Mouse (Mus musculus): ENCODE measurements at regions not wholly inside any gene's neighbourhood (a gene's known extent, or its start where the extent isn't known, plus 50 kb on each side); places are given as distances from the start of the nearest gene placed in this dataset.

DNA sequence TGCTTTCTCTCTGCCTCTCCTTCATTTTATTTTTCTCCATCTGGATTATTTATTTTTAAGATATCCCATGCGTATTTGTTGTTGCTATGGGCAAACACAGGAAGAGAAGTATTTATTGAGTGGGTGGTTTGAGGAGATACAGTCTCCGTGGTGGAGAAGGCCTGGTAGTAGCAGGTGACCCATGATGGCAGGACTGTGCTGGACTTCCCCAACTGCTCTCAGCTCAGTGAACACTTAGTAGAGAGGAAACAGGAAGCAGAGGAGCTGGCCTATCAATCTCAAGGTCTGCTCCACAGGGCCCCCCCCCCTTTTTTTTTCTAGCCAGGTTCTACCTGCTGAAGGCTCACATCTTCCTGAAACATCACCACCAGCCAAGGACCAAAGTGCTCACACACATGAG lies 74.0 kb downstream of the Gm13691 start:
- Histone ChIP-seq H3K9ac (ENCODE audit: insufficient read depth, low read depth, low read length, poor library complexity, severe bottlenecking) (no peak overlapping the region), H3K36me3 (ENCODE audit: control insufficient read depth, insufficient read depth, low read length, poor library complexity, severe bottlenecking) (no peaks in the 10 kb centered on the region), H3K4me3 (ENCODE audit: insufficient read depth in 1 of 2, low read depth in 1 of 2, low read length in 2 of 2, poor library complexity in 1 of 2, severe bottlenecking in 1 of 2) (no peak overlapping the region), H3K4me1 (ENCODE audit: control insufficient read depth in 2 of 2, insufficient read depth in 2 of 2, low read length in 2 of 2, poor library complexity in 1 of 2) (no peaks in the 10 kb centered on the region), H3K27ac (ENCODE audit: insufficient read depth, low read depth, low read length, poor library complexity, severe bottlenecking) (no peak overlapping the region), H3K9me3 (ENCODE audit: control insufficient read depth, insufficient read depth, low read depth, low read length) (no peaks in the 10 kb centered on the region)
- in situ Hi-C loops (cut with MboI; ENCODE audit: low sequenced_read_pairs in 2 of 2, unreplicated experiment in 2 of 2), result no loop called here
- DNase-seq (ENCODE audit: low read depth, low spot score), result no peak
- no peak for TF ChIP-seq ZNF384 (IDR thresholded peaks at IDR 0.05; ENCODE audit: low read depth, low read length)
- no peak for TF ChIP-seq HCFC1 (IDR thresholded peaks at IDR 0.05; ENCODE audit: borderline replicate concordance, insufficient read depth, low read length)
- no peak for TF ChIP-seq MAFK (IDR thresholded peaks at IDR 0.05; ENCODE audit: insufficient read depth, low read depth, low read length)
- no peak for TF ChIP-seq CHD2 (IDR thresholded peaks at IDR 0.05; ENCODE audit: low read depth, low read length)
- no peak for TF ChIP-seq ZC3H11A (IDR thresholded peaks at IDR 0.05; ENCODE audit: borderline replicate concordance, low read depth, low read length)

DNA sequence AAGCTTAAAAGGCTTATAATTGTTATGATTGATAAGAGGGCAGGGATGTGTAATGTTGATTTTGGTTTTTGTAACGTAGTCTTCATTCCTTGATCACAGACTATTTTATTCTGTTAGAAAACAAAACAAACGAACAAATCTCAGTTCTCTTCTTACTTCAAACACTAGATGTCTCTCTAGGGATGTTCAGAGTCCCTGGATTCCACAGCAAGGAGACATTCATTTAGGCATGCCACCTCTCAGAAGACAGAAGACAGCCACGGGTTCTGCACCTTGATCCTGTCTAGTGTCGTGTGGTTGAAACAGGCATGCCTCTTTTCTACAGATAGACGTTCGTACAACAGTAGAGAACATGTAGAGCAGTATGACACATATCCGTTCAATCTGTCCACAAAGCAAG lies 74.7 kb downstream of the Gm13691 start:
- Histone ChIP-seq H3K4me3 (ENCODE audit: insufficient read depth in 1 of 2, low read depth in 1 of 2, low read length in 2 of 2, poor library complexity in 1 of 2, severe bottlenecking in 1 of 2) (no peak overlapping the region), H3K9ac (ENCODE audit: insufficient read depth, low read depth, low read length, poor library complexity, severe bottlenecking) (no peak overlapping the region), H3K36me3 (ENCODE audit: control insufficient read depth, insufficient read depth, low read length, poor library complexity, severe bottlenecking) (no peaks in the 10 kb centered on the region), H3K9me3 (ENCODE audit: control insufficient read depth, insufficient read depth, low read depth, low read length) (no peaks in the 10 kb centered on the region), H3K27ac (ENCODE audit: insufficient read depth, low read depth, low read length, poor library complexity, severe bottlenecking) (no peak overlapping the region), H3K4me1 (ENCODE audit: control insufficient read depth in 2 of 2, insufficient read depth in 2 of 2, low read length in 2 of 2, poor library complexity in 1 of 2) (no peaks in the 10 kb centered on the region)
- in situ Hi-C loops (cut with MboI; ENCODE audit: low sequenced_read_pairs in 2 of 2, unreplicated experiment in 2 of 2), result no loop called here
- no peak for DNase-seq (ENCODE audit: low read depth, low spot score)
- TF ChIP-seq MAFK (IDR thresholded peaks at IDR 0.05; ENCODE audit: insufficient read depth, low read depth, low read length) (no peak), ZNF384 (IDR thresholded peaks at IDR 0.05; ENCODE audit: low read depth, low read length) (no peak), CHD2 (IDR thresholded peaks at IDR 0.05; ENCODE audit: low read depth, low read length) (no peak), HCFC1 (IDR thresholded peaks at IDR 0.05; ENCODE audit: borderline replicate concordance, insufficient read depth, low read length) (no peak), ZC3H11A (IDR thresholded peaks at IDR 0.05; ENCODE audit: borderline replicate concordance, low read depth, low read length) (no peak)

DNA sequence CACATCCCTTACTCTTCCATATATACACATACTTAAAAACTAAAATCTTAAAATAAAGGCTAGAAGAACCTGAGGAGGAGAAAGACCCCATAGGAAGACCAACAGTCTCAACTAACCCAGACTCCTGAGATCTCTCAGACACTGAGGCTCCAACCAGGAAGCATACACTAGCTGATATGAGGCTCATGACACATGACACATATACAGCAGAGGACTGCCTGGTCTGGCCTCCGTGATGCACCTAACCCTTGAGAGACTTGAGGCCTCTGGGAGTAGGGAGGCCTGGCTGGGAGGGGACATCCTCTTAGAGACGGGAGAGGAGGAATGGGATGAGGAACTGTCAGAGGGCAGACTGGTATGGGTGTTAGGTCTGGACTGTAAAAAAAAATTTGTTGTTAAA lies 75.4 kb downstream of the Gm13691 start:
- no peaks in the 10 kb centered on the region for H3K9me3 ChIP-seq (ENCODE audit: control insufficient read depth, insufficient read depth, low read depth, low read length)
- TF ChIP-seq ZNF384 (IDR thresholded peaks at IDR 0.05; ENCODE audit: low read depth, low read length) (no peak), HCFC1 (IDR thresholded peaks at IDR 0.05; ENCODE audit: borderline replicate concordance, insufficient read depth, low read length) (no peak), CHD2 (IDR thresholded peaks at IDR 0.05; ENCODE audit: low read depth, low read length) (no peak), ZC3H11A (IDR thresholded peaks at IDR 0.05; ENCODE audit: borderline replicate concordance, low read depth, low read length) (no peak), MAFK (IDR thresholded peaks at IDR 0.05; ENCODE audit: insufficient read depth, low read depth, low read length) (no peak)
- in situ Hi-C loops (cut with MboI; ENCODE audit: low sequenced_read_pairs in 2 of 2, unreplicated experiment in 2 of 2), result no loop called here

GRCm38 (mm10) chr2:84066151-84066693 lies 75.9 kb downstream of the Gm13691 start:
- Histone ChIP-seq H3K4me3 (ENCODE audit: insufficient read depth in 1 of 2, low read depth in 1 of 2, low read length in 2 of 2, poor library complexity in 1 of 2, severe bottlenecking in 1 of 2) (no peak overlapping the region), H3K9ac (ENCODE audit: insufficient read depth, low read depth, low read length, poor library complexity, severe bottlenecking) (no peak overlapping the region), H3K9me3 (ENCODE audit: control insufficient read depth, insufficient read depth, low read depth, low read length) (no peaks in the 10 kb centered on the region), H3K36me3 (ENCODE audit: control insufficient read depth, insufficient read depth, low read length, poor library complexity, severe bottlenecking) (no peaks in the 10 kb centered on the region), H3K27ac (ENCODE audit: insufficient read depth, low read depth, low read length, poor library complexity, severe bottlenecking) (no peak overlapping the region), H3K4me1 (ENCODE audit: control insufficient read depth in 2 of 2, insufficient read depth in 2 of 2, low read length in 2 of 2, poor library complexity in 1 of 2) (no peaks in the 10 kb centered on the region)
- in situ Hi-C loops (cut with MboI; ENCODE audit: low sequenced_read_pairs in 2 of 2, unreplicated experiment in 2 of 2), result no loop called here
- TF ChIP-seq CHD2 (IDR thresholded peaks at IDR 0.05; ENCODE audit: low read depth, low read length), result no peak
- TF ChIP-seq ZNF384 (IDR thresholded peaks at IDR 0.05; ENCODE audit: low read depth, low read length), result no peak
- no peak for TF ChIP-seq HCFC1 (IDR thresholded peaks at IDR 0.05; ENCODE audit: borderline replicate concordance, insufficient read depth, low read length)
- TF ChIP-seq ZC3H11A (IDR thresholded peaks at IDR 0.05; ENCODE audit: borderline replicate concordance, low read depth, low read length), result no peak
- no peak for TF ChIP-seq MAFK (IDR thresholded peaks at IDR 0.05; ENCODE audit: insufficient read depth, low read depth, low read length)
- no peak for DNase-seq (ENCODE audit: low read depth, low spot score)

More for the DNA sequence above, 75.4 kb downstream of the Gm13691 start:
- Histone ChIP-seq H3K4me3 (ENCODE audit: insufficient read depth in 1 of 2, low read depth in 1 of 2, low read length in 2 of 2, poor library complexity in 1 of 2, severe bottlenecking in 1 of 2) (no peak overlapping the region), H3K9ac (ENCODE audit: insufficient read depth, low read depth, low read length, poor library complexity, severe bottlenecking) (no peak overlapping the region), H3K36me3 (ENCODE audit: control insufficient read depth, insufficient read depth, low read length, poor library complexity, severe bottlenecking) (no peaks in the 10 kb centered on the region), H3K4me1 (ENCODE audit: control insufficient read depth in 2 of 2, insufficient read depth in 2 of 2, low read length in 2 of 2, poor library complexity in 1 of 2) (no peaks in the 10 kb centered on the region), H3K27ac (ENCODE audit: insufficient read depth, low read depth, low read length, poor library complexity, severe bottlenecking) (no peak overlapping the region)
- DNase-seq (ENCODE audit: low read depth, low spot score), result no peak

All from ES-E14 (cell line).